Mouse (Mus musculus): ENCODE results near the gene Itga10. TPM values are rescaled to one million over a fixed set of nuclear protein-coding genes. Genes with fewer than 3 reads are reported as not detected.

Gene Itga10
- polyA plus RNA-seq, 1 experiment = 0.15 TPM

DNA sequence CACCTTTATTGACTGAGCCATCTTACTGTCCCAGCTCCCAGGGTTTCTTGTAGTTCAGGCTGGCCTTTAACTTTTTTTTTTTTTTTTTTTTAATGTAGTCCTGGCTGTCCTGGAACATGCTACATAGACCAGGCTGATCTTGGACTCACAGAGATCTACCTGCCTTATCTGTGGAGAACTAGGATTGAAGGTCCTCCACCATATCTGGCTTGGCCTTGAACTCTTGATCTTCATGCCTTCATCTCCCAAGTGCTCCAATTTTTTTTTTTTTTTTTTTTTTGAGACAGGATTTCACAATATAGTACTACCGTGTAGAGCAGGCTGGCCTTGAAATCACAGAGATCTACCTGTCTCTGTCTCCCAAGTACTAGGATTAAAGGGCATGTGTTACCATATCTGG is 48.2 kb downstream of the Itga10 start:
- no peak for TF ChIP-seq GATA1 (IDR thresholded peaks at IDR 0.05; ENCODE audit: low read length)

DNA sequence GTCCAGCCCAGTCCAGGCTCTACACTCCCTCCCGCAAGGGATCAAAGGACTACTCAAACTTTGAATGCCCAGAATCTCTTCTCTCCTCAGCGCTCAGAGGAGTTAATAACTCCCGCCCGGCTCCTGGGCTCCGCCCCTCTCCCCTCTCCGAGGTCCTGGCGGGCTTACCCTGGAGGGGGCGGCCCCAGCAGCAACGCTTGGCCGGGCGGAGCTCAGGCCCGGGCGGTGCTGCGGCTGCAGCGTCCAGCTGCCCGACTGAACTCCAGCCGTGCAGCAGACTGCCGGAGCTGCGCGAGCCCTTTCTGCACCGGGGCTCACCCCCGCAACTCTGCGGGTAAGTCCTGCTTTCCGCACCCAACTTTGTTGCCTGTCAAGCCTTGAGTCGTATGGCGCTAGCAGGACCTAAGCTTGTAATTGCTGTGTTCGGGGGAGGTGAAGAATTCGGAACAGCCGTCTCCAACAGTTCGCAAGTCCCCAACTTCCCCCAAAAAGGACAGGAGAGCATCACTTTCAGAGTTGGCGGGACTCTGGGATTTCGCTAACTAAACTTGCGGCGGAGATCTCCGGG is 50.9 kb downstream of the Itga10 start, which contains the start of gene Pias3:
Gene Pias3 (plus strand): TSS at position 187 of the 568 bp plus-strand sequence.
- TF ChIP-seq GATA1 (IDR thresholded peaks at IDR 0.05; ENCODE audit: low read length) = no peak

DNA sequence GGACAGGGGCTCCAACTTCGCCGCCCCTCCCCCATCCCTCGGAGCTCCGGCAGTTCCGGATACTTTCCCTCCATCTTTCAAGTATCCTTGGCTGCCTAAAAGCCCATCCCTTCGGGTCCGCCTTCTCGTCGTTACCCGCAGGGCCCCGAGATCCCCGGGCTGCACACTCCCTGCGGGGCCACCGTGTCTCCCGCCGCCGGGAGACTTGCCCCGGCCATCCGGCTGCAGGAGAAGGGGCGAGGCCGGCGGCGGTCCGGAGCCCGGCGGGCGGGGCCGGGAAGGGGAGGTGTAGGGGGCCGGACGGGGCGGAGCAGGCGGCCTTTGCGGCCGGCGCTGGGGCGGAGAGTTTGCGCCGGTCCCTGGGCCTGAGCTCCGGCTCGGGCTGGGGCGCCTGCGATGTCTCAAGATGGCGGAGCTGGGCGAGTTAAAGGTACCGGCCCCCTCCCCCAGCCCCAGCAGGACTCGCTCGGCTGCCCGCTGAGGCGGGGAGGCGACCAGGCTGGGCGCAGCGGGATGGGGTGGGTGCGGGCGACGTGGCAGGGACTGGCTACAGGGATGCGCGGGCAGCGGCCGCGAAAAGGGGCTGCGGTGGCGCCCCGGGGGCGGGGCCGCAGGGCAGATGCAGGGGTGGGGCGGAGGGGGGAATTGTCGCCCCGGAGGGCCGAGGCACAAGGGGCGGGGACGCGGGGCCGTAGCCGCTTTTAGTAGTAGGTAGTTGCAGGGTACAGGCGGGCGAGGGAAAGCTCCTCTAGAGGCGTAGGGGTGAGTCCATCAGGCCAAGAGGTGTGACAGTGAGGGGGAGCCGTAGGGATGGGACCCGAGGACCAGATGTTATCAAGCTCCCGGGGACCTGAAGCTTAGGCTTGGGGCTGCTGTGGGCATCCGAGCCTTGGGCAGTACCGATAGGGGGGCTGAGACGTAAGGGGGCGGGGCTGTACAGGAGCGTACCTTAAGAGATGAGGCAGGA is 51.7 kb downstream of the Itga10 start:
- TF ChIP-seq GATA1 (IDR thresholded peaks at IDR 0.05; ENCODE audit: low read length) = no peak

DNA sequence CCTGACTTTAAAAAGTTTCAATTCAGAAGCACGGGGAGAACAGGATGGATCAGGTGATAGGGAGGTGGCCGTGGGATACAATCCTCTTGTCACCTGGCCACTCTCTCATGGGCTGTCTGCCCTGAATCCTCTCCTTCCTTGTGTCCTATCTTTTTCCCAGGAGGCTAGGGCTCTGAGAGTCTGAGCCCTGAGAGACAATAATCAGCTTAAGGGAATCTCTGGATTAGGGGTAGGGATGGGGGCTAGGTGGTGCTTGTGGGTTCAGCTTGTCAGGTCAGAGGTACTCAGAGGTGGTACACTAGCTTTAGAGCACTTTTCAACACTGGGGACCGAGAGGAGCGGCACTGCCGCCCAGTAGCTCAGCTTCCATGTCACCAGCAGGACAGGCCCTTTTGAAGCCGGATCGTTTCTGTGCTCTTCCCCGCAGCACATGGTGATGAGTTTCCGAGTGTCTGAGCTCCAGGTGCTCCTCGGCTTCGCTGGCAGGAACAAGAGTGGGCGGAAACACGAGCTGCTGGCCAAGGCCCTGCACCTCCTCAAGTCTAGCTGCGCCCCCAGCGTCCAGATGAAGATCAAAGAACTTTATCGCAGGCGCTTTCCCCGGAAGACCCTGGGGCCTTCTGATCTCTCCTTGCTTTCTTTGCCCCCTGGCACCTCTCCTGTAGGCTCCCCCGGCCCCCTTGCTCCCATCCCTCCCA is 53.8 kb downstream of the Itga10 start:
- TF ChIP-seq GATA1 (IDR thresholded peaks at IDR 0.05; ENCODE audit: low read length) = no peak

DNA sequence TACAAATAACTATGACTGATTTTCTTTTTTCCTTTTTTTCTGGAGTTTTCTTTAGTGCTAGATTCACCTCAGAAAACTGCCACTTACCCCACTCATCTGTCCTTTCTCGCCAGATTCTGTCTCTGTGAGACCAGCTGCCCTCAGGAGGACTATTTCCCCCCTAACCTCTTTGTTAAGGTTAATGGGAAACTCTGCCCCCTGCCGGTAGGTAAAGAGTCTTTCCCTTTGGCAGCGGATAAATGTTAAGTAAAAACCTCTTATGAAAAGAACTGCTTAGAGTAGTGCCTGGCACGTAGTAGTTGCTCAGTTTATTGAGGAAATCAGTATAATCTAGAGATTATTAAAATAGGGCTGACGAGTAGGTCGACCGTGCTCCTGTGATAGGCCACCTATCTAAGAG is 55.0 kb downstream of the Itga10 start:
- TF ChIP-seq GATA1 (IDR thresholded peaks at IDR 0.05; ENCODE audit: low read length) = no peak

DNA sequence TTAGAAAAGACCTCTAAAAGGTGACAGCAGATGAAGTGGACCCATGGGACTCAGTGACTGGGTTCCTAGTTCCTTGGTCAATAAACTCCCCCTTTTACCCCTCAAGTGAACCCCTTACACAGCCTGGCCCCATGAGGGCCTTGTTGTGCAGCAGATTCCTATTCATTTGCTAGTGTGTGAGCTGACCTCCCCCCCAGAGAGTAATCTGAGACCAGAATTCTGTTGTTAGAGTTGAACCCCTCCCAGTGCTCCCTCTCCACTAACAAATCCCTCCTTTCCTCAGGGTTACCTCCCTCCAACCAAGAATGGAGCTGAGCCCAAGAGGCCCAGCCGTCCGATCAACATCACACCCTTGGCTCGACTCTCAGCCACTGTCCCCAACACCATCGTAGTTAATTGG is 55.6 kb downstream of the Itga10 start:
- TF ChIP-seq GATA1 (IDR thresholded peaks at IDR 0.05; ENCODE audit: low read length) = no peak

DNA sequence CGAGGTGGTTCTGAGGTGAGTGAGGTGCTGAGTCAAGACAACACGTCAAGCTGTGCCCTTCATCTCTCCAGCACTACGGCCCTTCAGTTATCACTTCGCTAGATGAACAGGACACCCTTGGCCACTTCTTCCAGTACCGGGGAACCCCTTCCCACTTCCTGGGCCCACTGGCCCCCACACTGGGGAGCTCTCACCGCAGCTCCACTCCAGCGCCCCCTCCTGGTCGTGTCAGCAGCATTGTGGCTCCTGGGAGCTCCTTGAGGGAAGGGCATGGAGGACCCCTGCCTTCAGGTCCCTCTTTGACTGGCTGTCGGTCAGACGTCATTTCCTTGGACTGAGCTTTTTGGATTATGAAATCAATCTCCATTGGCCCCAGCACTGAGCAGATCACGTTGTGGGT is 59.4 kb downstream of the Itga10 start:
- TF ChIP-seq GATA1 (IDR thresholded peaks at IDR 0.05; ENCODE audit: low read length) = no peak

DNA sequence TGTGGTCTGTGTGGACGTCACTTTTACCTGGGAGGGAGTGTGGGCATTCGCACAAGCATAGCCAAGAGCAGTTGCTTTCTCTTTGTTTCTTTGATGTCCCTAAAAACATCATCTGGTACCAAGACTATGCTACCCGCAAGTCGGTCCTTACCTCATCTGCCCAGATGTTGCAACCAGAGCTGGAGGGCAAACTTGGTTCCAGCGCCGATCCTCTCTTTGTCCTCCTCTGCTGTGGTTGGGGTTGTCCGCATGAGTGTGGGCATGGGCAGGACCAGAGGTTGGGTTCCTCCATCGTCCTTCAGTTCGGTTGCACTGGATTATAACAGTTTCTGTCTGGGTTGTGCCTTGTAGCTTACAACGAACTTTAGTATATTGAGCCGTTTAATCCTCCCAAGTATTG is 60.8 kb downstream of the Itga10 start:
- TF ChIP-seq GATA1 (IDR thresholded peaks at IDR 0.05; ENCODE audit: low read length) = no peak

DNA sequence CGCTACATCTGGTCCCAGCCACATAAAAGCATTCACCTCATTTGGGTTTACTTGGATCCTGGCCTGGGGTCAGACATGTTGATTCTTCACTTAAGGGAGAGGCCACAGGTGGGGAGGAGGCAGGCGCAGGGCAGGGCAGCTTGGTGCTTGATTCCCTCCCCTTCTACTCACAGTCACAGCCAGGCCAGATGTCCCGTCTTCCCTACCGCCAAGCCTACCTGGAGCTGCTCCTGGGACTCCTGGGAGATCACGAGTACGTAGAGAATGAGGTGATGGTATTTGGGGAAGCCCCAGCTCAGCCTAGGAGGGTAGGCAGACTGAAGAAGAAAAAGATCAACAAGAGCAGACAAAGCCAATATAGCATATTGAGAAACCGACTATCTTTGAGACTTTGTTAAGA is 61.6 kb downstream of the Itga10 start:
- no peak for TF ChIP-seq GATA1 (IDR thresholded peaks at IDR 0.05; ENCODE audit: low read length)

DNA sequence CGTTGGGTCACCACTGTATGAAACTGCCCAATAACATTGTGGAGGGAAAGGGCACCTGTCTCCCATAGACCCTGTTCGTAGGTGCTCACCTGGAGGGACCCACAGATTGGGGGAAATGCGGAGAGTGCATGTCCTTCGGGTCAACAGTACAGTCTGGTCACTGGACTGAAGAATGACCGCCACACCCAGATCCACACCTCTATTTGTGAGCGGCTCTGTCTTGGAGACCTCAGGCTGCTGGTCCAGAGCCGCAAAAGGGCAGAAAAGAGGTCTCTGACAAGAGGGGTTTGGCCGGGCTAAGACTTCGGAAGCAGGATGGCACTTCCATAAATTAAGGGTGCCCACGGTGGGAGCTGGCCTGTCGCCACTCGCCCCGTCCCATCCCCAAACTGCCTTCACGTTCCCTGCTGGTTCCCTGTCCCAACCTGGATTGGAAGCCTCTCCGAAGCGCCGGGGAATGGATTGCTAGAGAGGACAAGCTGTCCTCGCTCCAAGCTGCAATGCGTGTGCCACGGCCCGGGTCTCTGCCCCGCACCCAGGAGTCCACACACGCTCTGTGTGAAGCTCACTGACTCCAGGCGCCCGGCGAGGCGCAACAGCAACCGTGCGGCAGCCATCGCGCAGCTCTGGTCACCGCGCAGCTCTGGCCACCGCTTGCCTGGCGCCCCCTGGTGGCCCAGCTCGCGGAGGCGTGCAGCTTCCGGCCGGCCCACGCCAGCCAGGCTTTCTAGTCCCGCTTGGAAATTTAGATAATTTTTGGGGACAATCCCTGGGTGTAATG is 62.7 kb downstream of the Itga10 start, which contains the start of gene Nudt17:
Gene Nudt17 (minus strand): TSS at position 660 of the 781 bp plus-strand sequence.
- no peak for TF ChIP-seq GATA1 (IDR thresholded peaks at IDR 0.05; ENCODE audit: low read length)

DNA sequence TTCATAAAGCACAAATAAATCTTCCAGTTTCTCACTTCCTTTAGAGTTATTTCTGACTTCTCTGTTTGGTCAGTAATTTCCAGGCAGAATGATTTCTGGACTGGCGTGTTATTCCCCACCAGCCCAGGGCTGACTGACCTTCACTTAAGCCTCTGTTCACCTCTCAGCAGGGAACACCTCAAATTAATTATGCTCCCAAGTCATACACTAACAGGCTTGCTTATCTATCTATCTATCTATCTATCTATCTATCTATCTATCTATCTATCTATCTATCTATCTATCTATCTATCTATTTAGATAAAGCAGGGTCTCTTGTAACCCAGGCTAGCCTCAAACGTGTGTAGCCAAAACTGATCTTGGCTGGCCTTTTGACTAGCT is 63.3 kb downstream of the Itga10 start:
- no peak for TF ChIP-seq GATA1 (IDR thresholded peaks at IDR 0.05; ENCODE audit: low read length)

Other genes starting within 250 kb of the Itga10 start
- gene BC107364, start 193.3 kb upstream of the Itga10 start, polyA plus RNA-seq (2012) = not detected in 2 replicates
- not detected in 2 replicates for gene Hfe2, start 120.4 kb upstream of the Itga10 start, polyA plus RNA-seq (2012)
- 9.6 and 10.6 TPM in 2 replicates for gene Txnip, start 87.6 kb upstream of the Itga10 start, polyA plus RNA-seq (2012)
- not detected in 2 replicates for gene Gm16253, start 68.6 kb upstream of the Itga10 start, polyA plus RNA-seq (2012)
- gene Polr3gl, start 51.4 kb upstream of the Itga10 start, polyA plus RNA-seq (2012) = 9.8 and 14.7 TPM in 2 replicates
- 0.03 TPM in 1 of 2 replicates, not detected in the other for gene Ankrd34a, start 48.9 kb upstream of the Itga10 start, polyA plus RNA-seq (2012)
- 0.70 and 0.92 TPM in 2 replicates for gene Lix1l, start 44.4 kb upstream of the Itga10 start, polyA plus RNA-seq (2012)
- gene Rbm8a, start 15.7 kb upstream of the Itga10 start, polyA plus RNA-seq (2012) = 51.9 and 144 TPM in 2 replicates
- gene Pex11b, start 10.2 kb upstream of the Itga10 start, polyA plus RNA-seq (2012) = 3.1 and 4.7 TPM in 2 replicates
- gene Gm42957, start 10.1 kb upstream of the Itga10 start, polyA plus RNA-seq (2012) = 0.16 TPM in 1 of 2 replicates, not detected in the other
- not detected in 2 replicates for gene Ankrd35, start 24.5 kb downstream of the Itga10 start, polyA plus RNA-seq (2012)
- gene Pias3, start 50.8 kb downstream of the Itga10 start, polyA plus RNA-seq (2012) = 13.0 and 16.2 TPM in 2 replicates
- 0.18 and 0.29 TPM in 2 replicates for gene Nudt17, start 63.0 kb downstream of the Itga10 start, polyA plus RNA-seq (2012)
- gene Polr3c, start 82.0 kb downstream of the Itga10 start, polyA plus RNA-seq (2012) = 8.2 and 8.5 TPM in 2 replicates
- 18.9 and 25.4 TPM in 2 replicates for gene Rnf115, start 82.1 kb downstream of the Itga10 start, polyA plus RNA-seq (2012)
- 0.02 TPM in 1 of 2 replicates, not detected in the other for gene Pdzk1, start 183.7 kb downstream of the Itga10 start, polyA plus RNA-seq (2012)
- gene Cd160, start 183.8 kb downstream of the Itga10 start, polyA plus RNA-seq (2012) = not detected in 2 replicates

Measured in G1E-ER4 (cell line).